Mouse (Mus musculus) liver, postnatal 0 days (tissue): Measurements from ENCODE around the gene Cfl1.

Experiments
- CTCF ChIP-seq: sonication (generic); IDR thresholded peaks from 2 replicates; pipeline ENCODE4 v1.5.1; 2016; ENCODE audit warnings: antibody characterized with exemption, low read depth
- EP300 ChIP-seq: IDR thresholded peaks from 2 replicates; pipeline ENCODE4 v1.6.1; 2016; ENCODE audit warnings: antibody characterized with exemption, low read depth, mild to moderate bottlenecking

DNA sequence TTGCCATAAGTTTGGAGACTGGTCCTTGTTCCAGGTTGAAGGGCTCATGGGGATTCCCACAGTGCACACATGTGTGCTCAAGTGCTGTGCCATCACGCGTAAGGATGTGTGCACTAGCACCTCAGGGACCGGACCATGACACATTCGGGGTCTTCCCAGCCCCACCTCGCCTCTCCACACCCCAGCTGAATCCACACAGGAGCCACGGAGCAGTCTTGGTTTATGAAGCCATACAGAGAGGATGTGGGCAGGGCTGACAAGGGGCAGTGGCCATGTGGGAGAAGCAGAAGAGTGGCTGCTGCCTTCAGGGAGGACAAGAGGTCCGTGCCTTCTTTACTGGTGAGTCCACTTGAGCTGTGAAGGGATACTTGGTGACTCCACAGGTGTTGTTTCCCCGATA, 25.2 kb upstream of the Cfl1 start:
- TF ChIP-seq CTCF = no peak
- TF ChIP-seq EP300 = no peak
